Mouse (Mus musculus) olfactory bulb, adult 2 months (tissue): ENCODE data around the gene Lpar1. TPM values are rescaled to one million over a fixed set of nuclear protein-coding genes. Genes with fewer than 3 reads are reported as not detected.
A peak's percentile ranks its signal among the peaks of the same experiment; 100 is the strongest.

ENCODE experiments used
- H3K27ac ChIP-seq: fragments of 200-500 bp; 2 replicates; pipeline ENCODE4 v1.5.1; 2012; ENCODE audit warnings: low read depth, low read length; ENCODE audit not compliant: insufficient read depth
- H3K4me1 ChIP-seq: fragments of 200-500 bp; 2 replicates; pipeline ENCODE4 v1.6.1; 2012; ENCODE audit warnings: low read length; ENCODE audit not compliant: control insufficient read depth, insufficient read depth
- H3K4me3 ChIP-seq: fragments of 200-500 bp; 2 replicates; pipeline ENCODE4 v1.5.1; 2012; ENCODE audit warnings: mild to moderate bottlenecking, low read depth, low read length, moderate library complexity; ENCODE audit not compliant: insufficient read depth
- CTCF ChIP-seq: fragments of 200-500 bp; IDR thresholded peaks from 2 replicates; pipeline ENCODE4 v1.5.1; 2012; ENCODE audit warnings: low read depth, mild to moderate bottlenecking, low read length, moderate library complexity; ENCODE audit not compliant: insufficient read depth
- POLR2A ChIP-seq: fragments of 200-500 bp; IDR thresholded peaks from 2 replicates; pipeline ENCODE4 v1.6.1; 2012; ENCODE audit warnings: mild to moderate bottlenecking, low read depth, low read length, moderate library complexity; ENCODE audit not compliant: insufficient read depth
- WGBS: fragments of 180-500 bp; shearing (Covaris S2); methylation state at CpG from one replicate; pipeline ENCODE4 v1.1.7; 2018; 5-methylcytosine and 5-hydroxymethylcytosine counted together
- polyA plus RNA-seq: library from polyadenylated mRNA; stranded (reverse); fragments of >200 nt; gene quantifications from 2 replicates; pipeline ENCODE4 v1.2.4, GENCODE M21; 2012; ENCODE audit warnings: low replicate concordance; ENCODE audit not compliant: missing spikeins, insufficient read depth, insufficient read length

The Lpar1 gene
- polyA plus RNA-seq, 1 experiment = not detected

DNA sequence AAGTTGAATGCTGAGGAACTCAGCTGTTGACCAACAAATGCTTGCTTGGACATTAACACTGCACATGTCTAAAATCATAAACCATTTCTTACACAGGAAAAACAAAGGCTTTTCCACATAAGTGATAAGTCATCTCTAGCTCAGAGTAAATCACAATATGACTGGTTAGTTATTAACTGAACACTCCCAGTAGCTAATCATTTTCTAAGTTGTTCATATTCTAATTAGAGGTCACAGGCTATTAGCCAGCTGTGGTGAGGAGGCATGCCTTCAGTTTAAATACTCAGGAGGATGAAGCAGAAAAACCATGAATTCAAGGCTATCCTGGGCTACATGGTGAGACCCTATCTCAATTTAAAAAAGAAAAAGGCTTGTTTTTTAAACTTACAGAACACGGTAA lies 75.1 kb downstream of the Lpar1 start:
- no peak for TF ChIP-seq POLR2A
- no peak for TF ChIP-seq CTCF
- no peaks in the 10 kb centered on the region for H3K4me1 ChIP-seq
- 100% methylated on average over 1 of the region's 1 CpGs for WGBS
- H3K27ac ChIP-seq = no peak overlapping the region
- H3K4me3 ChIP-seq = no peak overlapping the region

GRCm38 (mm10) chr4:58477691-58478090 lies 76.0 kb downstream of the Lpar1 start:
- 68% methylated on average over 8 of the region's 8 CpGs for WGBS

DNA sequence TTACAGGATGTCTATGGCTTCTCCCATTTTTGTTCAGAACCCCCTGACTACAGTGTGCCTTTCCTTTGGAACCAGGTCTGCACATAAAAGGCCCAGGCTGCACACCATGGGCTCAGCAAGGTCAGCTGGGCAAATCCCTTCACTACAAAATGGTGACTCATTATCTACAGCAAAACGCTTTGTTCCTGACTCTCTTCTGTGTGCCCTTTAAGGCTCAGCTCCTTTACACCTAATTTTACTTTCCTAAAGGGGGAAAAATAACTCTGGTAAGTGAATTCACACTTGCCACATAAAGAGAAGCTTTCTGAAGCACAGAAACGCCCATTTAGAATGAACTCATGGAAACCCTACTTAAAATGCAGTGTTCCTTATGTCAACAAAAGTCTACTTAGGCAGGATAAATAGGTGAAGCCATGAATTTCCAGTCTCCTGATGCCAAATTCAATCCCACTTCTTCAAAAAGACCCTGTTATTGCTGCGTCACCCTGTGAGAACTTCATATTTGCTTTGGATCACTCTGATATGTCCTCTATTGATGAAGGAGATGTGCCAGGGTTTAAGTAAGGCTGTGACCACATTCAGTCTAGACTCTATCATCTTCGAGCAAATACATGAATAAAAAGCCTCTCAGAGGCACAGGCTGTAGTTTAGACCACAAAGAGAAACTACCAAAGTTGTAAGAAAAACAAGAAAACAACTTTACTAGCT lies 82.3 kb downstream of the Lpar1 start:
- WGBS = 24% methylated on average over 4 of the region's 4 CpGs
- TF ChIP-seq CTCF (no peak), POLR2A (no peak)

More at GRCm38 (mm10) chr4:58477691-58478090, 76.0 kb downstream of the Lpar1 start:
- no peaks in the 10 kb centered on the region for H3K4me1 ChIP-seq
- H3K27ac ChIP-seq = no peak overlapping the region
- no peak for TF ChIP-seq CTCF
- no peak for TF ChIP-seq POLR2A
- no peak overlapping the region for H3K4me3 ChIP-seq

GRCm38 (mm10) chr4:58469651-58470592 lies 83.8 kb downstream of the Lpar1 start:
- no peaks in the 10 kb centered on the region for H3K4me1 ChIP-seq
- 54% methylated on average over 5 of the region's 5 CpGs for WGBS
- no peak overlapping the region for H3K27ac ChIP-seq
- H3K4me3 ChIP-seq = no peak overlapping the region
- TF ChIP-seq CTCF (no peak), POLR2A (no peak)

More for the DNA sequence above, 82.3 kb downstream of the Lpar1 start:
- H3K27ac ChIP-seq = peak overlapping the region; percentile 65
- no peak overlapping the region for H3K4me3 ChIP-seq
- no peaks in the 10 kb centered on the region for H3K4me1 ChIP-seq

GRCm38 (mm10) chr4:58469035-58469434 lies 84.7 kb downstream of the Lpar1 start:
- 55% methylated on average over 7 of the region's 7 CpGs for WGBS
- H3K4me1 ChIP-seq = peaks cover 5% of the 10 kb centered on the region
- no peak overlapping the region for H3K27ac ChIP-seq
- TF ChIP-seq POLR2A = no peak
- TF ChIP-seq CTCF = no peak
- no peak overlapping the region for H3K4me3 ChIP-seq

GRCm38 (mm10) chr4:58465586-58465985 lies 88.1 kb downstream of the Lpar1 start:
- Histone ChIP-seq H3K4me1 (peaks cover 5% of the 10 kb centered on the region), H3K27ac (no peak overlapping the region), H3K4me3 (no peak overlapping the region)
- 92% methylated on average over 5 of the region's 5 CpGs for WGBS
- TF ChIP-seq CTCF (no peak), POLR2A (no peak)

DNA sequence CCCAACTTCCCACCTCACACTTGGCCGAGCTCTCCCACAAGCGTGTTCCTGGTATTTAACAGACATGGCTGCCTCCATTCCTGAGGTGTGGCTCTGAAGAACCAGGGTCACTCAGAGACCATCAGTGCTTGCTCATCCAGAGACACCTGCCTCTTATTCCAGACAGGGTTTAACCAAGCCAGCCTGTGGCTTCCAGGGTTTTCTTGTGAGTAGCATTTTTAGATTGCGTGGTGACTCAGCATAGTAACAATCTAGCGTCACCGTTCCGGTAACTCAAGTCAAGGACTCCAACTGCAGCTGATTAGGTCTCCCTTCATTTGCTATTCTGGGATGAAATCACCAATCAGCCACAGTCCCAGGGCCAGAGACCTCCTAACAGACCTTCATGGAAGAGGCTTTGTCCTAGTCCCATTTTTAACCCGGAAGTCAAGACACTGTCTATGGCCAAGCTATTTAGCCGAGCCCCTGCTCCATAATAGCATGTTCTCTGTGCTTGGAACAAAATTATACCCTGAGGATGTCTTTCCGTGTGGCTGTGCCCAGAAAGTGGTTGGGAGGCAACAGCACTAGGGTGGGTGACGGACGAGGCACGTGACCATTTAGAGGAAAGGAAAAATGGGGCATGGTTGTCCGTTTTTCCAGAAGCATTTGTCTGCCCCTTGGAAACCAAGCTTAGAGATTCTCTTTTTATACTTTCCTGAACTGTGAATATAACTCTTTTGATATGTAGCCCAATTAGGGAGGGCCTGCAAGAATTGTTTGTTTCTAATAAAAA lies 89.1 kb downstream of the Lpar1 start:
- Histone ChIP-seq H3K4me3 (no peak overlapping the region), H3K4me1 (peaks cover 5% of the 10 kb centered on the region), H3K27ac (peak overlapping the region; percentile 84)
- 33% methylated on average over 13 of the region's 13 CpGs for WGBS
- no peak for TF ChIP-seq CTCF

GRCm38 (mm10) chr4:58462990-58463389 lies 90.7 kb downstream of the Lpar1 start:
- no peak for TF ChIP-seq CTCF
- Histone ChIP-seq H3K4me3 (no peak overlapping the region), H3K4me1 (peaks cover 5% of the 10 kb centered on the region), H3K27ac (no peak overlapping the region)
- 85% methylated on average over 5 of the region's 5 CpGs for WGBS
